Mouse (Mus musculus): ENCODE results near the gene Slc29a1.

The Slc29a1 gene

GRCm38 (mm10) chr17:45612008-45612407, 12.6 kb upstream of the Slc29a1 start:
- no peak for DNase-seq (ENCODE audit: low spot score in 2 of 2)

DNA sequence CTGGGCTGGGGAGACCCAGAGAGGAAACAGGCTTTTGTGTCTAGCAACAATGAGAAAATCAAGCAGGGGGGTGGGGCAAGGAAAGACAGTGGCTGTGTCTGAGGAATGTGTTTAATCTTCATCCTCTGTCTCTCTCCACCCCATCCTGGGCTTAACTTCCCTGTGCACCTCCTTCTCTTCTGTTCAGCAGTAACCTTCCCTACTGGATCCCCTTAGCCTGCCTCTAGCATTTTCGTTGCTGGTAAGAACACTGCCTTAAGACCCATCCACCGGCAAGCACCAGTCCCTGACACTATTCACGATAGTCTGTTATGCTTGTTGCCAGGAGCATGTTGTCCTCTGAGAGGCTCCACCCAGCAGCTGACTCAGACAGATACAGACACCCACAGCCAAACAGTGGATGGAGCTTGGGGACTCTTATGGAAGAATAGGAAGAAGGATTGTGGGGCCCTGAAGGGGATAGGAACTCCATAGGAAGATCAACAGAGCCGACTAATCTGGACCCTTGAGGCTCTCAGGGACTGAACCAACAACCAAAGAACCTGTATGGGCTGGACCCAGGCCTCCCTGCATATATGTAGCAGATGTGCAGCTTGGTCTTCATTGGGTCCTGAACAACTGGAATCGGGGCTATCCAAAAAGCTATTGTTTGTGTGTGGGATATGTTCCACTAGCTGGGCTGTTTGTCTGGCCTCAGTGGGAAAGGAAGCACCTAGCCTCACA, 10.9 kb upstream of the Slc29a1 start:
- peak; percentile 67 to 73 for DNase-seq (ENCODE audit: low spot score in 2 of 2)

- no peak for DNase-seq (ENCODE audit: low spot score in 2 of 2)
These were observed 9.0 kb upstream of the Slc29a1 start for GRCm38 (mm10) chr17:45608396-45608795.

DNA sequence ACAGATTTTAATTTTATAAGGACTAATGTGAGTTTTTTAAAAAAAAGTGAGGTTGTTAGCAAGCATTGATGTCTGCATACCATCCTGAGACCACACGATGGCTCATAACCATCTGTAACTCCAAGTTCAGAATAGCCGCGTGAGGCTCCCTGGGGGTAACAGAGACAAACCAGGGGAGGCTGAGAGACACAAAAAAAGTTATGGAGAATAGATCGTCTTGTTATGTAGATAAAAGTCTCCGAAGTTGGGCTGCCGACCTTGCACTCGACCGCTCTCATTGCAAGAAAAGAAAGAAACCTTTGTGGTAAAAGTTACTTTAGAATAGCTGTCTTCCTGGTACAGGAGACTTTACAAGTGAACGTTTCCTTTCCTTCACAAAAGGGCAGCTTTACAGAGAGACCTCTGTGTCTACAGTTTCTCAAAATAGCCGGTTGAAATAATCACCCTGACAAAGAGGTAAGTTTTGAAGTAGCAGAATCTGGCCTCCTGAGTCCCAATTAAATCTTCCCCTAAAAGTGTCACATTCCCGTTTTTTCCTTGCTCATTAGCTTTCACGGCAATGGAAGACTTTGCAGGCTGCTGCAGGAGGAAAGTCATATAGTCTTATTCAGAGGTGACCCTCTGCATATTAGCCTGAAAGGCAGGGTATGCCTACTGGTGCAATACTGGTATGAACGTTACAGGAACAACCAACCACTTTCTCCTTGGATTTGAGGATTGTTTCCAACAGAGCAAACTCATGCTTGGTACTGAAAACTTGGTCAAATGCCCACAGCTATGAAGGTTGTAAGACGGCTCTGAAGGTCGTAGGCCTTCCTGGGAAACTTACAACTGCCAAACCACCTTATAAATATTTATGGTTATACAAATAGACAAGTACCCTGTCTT, 7.8 kb upstream of the Slc29a1 start:
- DNase-seq (ENCODE audit: low spot score in 2 of 2), result no peak

- no peak for DNase-seq (ENCODE audit: low spot score in 2 of 2)
These were observed 3.6 kb upstream of the Slc29a1 start for GRCm38 (mm10) chr17:45602984-45603383.

DNA sequence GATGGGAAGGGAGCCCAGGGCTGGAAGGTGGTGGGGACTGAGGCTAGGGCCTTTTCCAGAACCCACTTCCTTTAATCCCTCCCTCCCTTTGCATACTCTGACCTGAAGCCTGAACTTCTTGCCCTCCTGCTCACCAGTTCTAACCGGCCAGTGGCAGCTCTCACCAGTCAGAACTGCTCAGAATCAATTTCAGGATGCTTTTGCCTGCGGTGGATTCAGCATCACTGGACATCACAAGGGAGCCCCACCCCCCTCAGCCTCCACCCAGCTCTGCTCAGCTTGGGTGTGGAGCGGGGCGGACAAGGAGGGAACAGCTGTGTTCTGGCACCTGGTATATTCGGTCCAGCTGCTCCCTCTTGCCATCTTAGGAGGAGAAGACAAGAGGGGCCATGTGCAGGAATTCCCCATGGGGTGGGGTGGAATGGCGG, 2.5 kb upstream of the Slc29a1 start, which contains the start of gene Mymx:
Gene Mymx, minus strand, starts transcription at position 226 of the 428 bp plus-strand sequence.
- no peak for DNase-seq (ENCODE audit: low spot score in 2 of 2)

DNA sequence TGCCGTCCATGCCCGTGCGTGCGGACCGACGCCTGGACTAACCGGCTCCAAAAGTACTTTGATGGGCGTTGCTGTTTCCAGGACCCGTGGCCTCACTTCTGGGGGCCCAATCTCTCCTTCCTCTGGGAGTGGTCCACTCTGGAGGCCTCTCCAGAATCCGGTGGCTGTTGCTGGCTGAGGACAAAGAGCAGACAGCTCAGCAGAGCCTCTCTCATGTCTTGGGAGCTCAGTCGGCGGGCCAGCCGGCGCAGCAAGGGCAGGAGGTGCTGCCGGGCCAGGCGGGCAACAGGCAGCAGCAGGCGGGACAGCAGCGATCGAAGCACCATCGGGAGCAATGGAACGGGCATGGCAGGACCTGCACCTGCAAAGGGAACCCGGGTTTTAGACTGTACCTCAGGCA, 1.9 kb upstream of the Slc29a1 start:
- DNase-seq (ENCODE audit: low spot score in 2 of 2), result no peak

- DNase-seq (ENCODE audit: low spot score in 2 of 2), result no peak
These were observed 861 bp upstream of the Slc29a1 start for GRCm38 (mm10) chr17:45600267-45600666.

DNA sequence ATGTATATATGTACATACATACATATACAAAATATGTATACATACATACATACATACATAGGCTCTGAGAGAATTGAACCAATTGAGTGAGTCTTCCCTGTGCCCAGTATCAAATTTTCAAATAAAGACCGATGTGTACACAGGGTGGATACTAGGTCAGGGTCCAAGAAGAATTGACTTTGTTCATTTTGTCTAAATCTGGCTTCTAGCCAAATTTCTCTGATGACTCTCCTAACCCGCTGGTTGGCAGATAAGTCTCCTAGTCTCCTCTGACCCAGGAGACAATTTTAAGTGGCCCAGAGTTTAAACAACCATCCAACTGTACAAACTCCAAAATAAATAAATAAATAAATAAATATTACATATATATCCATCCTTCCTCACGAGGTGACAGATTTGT, 515 bp downstream of the Slc29a1 start:
- DNase-seq (ENCODE audit: low spot score in 2 of 2), result no peak

GRCm38 (mm10) chr17:45598376-45598775, 1.0 kb downstream of the Slc29a1 start:
- no peak for DNase-seq (ENCODE audit: low spot score in 2 of 2)

DNA sequence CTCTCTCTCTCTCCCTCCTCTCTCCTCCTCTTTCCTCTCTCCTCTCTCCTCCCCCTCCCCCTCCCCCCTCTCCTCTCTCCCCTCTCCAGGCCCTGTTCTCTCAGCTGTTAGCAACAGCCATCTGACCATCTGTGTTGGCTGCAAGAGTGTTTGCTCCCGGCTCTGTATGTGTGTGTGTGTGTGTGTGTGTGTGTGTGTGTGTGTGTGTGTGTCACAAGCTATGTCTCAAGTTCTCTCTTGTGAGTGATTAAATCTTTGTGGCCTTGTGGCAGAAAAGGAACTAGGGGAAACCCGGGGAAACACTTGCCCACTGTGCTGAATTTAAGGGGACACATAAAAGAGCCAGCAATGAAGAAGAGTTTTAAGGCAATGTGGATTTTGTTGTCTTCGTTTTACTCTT, 1.6 kb downstream of the Slc29a1 start:
- DNase-seq (ENCODE audit: low spot score in 2 of 2), result peak in 1 of 2 experiments; percentile 67

- peak; percentile 84 to 87 for DNase-seq (ENCODE audit: low spot score in 2 of 2)
These were observed 2.6 kb downstream of the Slc29a1 start for GRCm38 (mm10) chr17:45596631-45597396.

DNA sequence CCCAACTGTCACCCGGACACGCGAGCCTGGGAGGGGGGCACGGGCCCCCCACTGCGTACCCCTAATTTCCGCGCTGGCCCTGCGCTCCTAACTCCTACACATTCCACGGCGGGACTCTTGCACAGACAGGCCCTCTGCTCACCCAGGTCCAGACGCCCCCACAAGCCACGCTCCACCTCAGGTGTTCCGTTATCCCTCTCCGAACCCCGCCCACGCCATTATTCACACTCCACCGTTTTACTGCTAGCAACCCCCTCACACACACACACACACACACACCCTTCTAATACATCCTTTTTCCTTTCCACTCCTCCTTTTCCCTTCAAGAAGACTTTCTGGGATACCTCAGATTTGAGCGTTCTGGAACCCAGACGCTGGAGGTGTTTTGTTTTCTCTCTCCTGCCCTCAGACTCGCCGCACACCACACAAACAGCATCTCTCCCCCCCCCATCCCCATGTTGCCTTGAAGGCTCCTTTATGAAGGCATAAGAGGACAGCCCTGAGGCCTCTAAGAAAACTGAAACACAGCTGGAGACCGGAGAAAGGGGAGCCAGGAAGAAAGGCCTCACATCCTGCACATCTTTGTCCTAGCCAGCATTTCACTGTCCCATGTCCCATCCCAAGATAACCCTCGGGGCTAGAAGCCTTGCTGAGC, 3.5 kb downstream of the Slc29a1 start:
- no peak for DNase-seq (ENCODE audit: low spot score in 2 of 2)

- DNase-seq (ENCODE audit: low spot score in 2 of 2), result peak; percentile 82 to 85
These were observed 4.3 kb downstream of the Slc29a1 start for GRCm38 (mm10) chr17:45594881-45595735.

DNA sequence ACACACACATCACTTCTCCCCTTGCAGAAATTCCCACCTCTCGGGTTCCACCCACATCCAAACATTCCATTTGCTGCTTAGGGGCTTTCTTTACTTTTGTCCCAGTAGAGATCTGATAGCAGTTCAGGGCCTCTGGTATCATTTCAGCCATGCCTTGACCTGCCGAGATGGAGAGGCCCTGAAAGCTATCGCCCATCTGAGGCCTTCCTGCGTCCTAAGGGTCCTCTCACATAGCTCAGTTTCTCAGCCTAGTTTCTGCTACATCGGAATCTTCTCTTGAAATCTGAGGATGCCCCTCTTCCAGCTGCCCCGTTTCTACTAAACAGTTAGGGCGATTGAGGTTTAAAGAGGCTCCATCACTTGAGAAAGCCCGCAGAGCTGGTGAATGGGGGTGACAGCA, 5.2 kb downstream of the Slc29a1 start:
- no peak for DNase-seq (ENCODE audit: low spot score in 2 of 2)

GRCm38 (mm10) chr17:45593479-45593878, 5.9 kb downstream of the Slc29a1 start:
- no peak for DNase-seq (ENCODE audit: low spot score in 2 of 2)

DNA sequence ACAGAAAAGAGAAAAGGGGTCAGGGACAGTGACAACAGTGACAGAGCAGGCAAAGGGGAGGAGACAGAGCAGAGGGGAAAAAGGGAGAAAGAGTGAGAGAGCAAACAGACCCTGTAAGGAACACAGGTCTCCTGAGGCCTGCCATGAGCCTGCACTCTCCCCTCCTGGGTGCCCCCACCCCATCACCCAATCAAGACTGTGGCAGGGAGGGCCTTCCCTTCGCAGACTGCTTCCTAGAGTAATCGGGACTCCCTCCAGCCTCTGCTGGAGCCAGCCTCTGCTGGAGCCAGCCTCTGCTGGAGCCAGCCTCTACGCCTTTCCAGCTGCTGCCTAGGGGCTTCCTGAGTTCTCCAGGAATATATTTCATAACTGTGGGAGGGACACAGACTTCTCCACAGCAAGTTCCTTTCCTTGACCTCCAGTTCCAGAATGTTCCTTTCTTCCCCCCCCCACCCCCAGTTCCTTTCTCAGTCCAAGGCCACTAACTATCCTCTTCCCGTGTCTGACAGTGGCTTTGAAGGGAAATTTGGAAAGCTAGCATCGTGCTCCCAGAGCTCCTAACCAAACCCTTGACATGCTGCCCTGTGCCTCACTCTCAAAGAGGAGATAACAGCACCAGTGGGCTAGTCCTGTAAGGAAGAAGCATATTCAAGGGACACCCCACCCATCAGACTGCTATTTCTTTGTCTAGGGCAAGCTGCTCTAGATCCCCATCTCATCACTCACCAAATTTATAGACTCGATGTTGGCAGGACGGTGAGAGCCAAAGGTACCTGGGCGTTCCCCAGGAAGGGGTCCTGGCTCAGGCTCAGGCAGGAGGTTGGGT, 6.6 kb downstream of the Slc29a1 start:
- DNase-seq (ENCODE audit: low spot score in 2 of 2), result peak; percentile 66 to 73

DNA sequence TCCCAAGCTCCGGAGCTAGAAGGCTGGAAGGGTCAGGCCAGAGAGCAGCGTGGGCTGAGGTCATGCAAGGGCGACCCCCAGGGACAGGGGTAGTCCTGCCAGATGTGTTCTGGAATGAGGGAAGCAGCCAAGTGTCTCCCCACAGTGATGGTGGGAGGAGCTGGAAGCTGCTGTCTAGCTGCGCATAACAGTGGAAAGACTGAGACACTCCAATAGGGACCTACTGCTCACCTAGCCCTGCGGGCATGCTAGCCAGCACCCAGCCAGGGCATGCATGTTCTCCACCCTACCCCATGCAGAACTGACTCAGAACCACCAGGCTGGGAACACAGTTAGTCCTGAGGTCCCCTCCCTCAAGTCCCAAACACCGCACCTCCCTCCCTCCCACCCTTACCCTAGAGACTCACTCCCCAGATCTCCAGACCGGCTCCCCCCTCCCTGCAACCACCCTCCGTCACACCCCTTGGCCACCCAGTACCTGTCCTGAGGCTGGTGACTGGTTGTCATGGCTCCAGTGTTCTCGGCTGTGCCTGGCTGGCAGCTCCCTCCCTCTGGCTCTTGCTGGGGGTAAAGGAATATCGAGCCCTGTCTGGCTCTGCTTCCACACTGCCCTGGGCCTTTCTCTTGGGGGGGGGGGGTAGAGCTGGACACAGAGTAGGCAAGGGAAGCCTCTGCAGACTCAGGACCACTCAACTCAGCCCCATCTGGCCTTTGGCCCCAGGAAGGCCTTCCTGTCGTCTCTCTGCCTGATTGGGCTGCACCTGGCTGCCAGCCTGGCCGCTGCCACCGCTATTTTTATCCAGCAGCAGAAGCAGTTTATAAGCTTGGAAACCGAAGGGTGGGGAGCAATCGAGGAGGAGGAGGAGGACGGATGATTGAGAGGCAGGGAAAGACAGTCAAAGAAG, 7.5 kb downstream of the Slc29a1 start:
- peak; percentile 82 to 87 for DNase-seq (ENCODE audit: low spot score in 2 of 2)

- no peak for DNase-seq (ENCODE audit: low spot score in 2 of 2)
These were observed 9.0 kb downstream of the Slc29a1 start for GRCm38 (mm10) chr17:45590410-45590809.

Data from heart, adult 9 months (tissue).